Mouse (Mus musculus): ENCODE results near the gene Nmnat2. TPM values are rescaled to one million over a fixed set of nuclear protein-coding genes. Genes with fewer than 3 reads are reported as not detected.
A peak's percentile ranks its signal among the peaks of the same experiment; 100 is the strongest.

Nmnat2 gene
- total and polyA plus RNA-seq, 2 experiments from 2014 or later: 87.6 to 152 TPM

- Histone ChIP-seq H3K4me1 (ENCODE audit: insufficient read depth, low read length) (no peaks in the 10 kb centered on the region), H3K9me3 (ENCODE audit: low read length) (no peaks in the 10 kb centered on the region), H3K27me3 (ENCODE audit: insufficient read depth, low read length) (no peaks in the 10 kb centered on the region), H3K9ac (replicated peaks; ENCODE audit: low read length, poor library complexity, severe bottlenecking) (no peak overlapping the region), H3K36me3 (ENCODE audit: insufficient read depth, low read length) (no peaks in the 10 kb centered on the region), H3K4me2 (ENCODE audit: low read depth, low read length, poor library complexity, severe bottlenecking) (no peak overlapping the region), H3K27ac (ENCODE audit: low read depth, low read length) (no peak overlapping the region), H3K4me3 (ENCODE audit: low read depth, low read length) (no peak overlapping the region)
- 87% methylated on average over 11 of the region's 11 CpGs for WGBS
- DNase-seq (ENCODE audit: low spot score): no peak
- ATAC-seq (ENCODE audit: low FRiP score): no peak
- TF ChIP-seq CTCF (IDR thresholded peaks at IDR 0.05): no peak
Measured at GRCm38 (mm10) chr1:153144021-153144420, 189.2 kb downstream of the Nmnat2 start.

GRCm38 (mm10) chr1:153145791-153146190 is 191.0 kb downstream of the Nmnat2 start:
- no peak overlapping the region for H3K4me3 ChIP-seq (ENCODE audit: low read depth, low read length)
- ATAC-seq (ENCODE audit: low FRiP score): no peak
- no peak for TF ChIP-seq CTCF (IDR thresholded peaks at IDR 0.05)
- no peak for DNase-seq (ENCODE audit: low spot score)
- no peaks in the 10 kb centered on the region for H3K4me1 ChIP-seq (ENCODE audit: insufficient read depth, low read length)
- no peaks in the 10 kb centered on the region for H3K36me3 ChIP-seq (ENCODE audit: insufficient read depth, low read length)
- no peak overlapping the region for H3K4me2 ChIP-seq (ENCODE audit: low read depth, low read length, poor library complexity, severe bottlenecking)
- H3K27ac ChIP-seq (ENCODE audit: low read depth, low read length): no peak overlapping the region
- H3K9ac ChIP-seq (replicated peaks; ENCODE audit: low read length, poor library complexity, severe bottlenecking): no peak overlapping the region
- WGBS: 86% methylated on average over 5 of the region's 5 CpGs
- H3K27me3 ChIP-seq (ENCODE audit: insufficient read depth, low read length): no peaks in the 10 kb centered on the region
- no peaks in the 10 kb centered on the region for H3K9me3 ChIP-seq (ENCODE audit: low read length)

GRCm38 (mm10) chr1:153152594-153152993 is 197.8 kb downstream of the Nmnat2 start:
- Histone ChIP-seq H3K4me1 (ENCODE audit: insufficient read depth, low read length) (no peaks in the 10 kb centered on the region), H3K4me2 (ENCODE audit: low read depth, low read length, poor library complexity, severe bottlenecking) (no peak overlapping the region), H3K4me3 (ENCODE audit: low read depth, low read length) (no peak overlapping the region), H3K36me3 (ENCODE audit: insufficient read depth, low read length) (no peaks in the 10 kb centered on the region), H3K27me3 (ENCODE audit: insufficient read depth, low read length) (no peaks in the 10 kb centered on the region), H3K9me3 (ENCODE audit: low read length) (no peaks in the 10 kb centered on the region), H3K9ac (replicated peaks; ENCODE audit: low read length, poor library complexity, severe bottlenecking) (no peak overlapping the region), H3K27ac (ENCODE audit: low read depth, low read length) (no peak overlapping the region)
- ATAC-seq (ENCODE audit: low FRiP score): no peak
- WGBS: 68% methylated on average over 7 of the region's 7 CpGs
- no peak for DNase-seq (ENCODE audit: low spot score)
- no peak for TF ChIP-seq CTCF (IDR thresholded peaks at IDR 0.05)

- Histone ChIP-seq H3K27me3 (ENCODE audit: insufficient read depth, low read length) (no peaks in the 10 kb centered on the region), H3K36me3 (ENCODE audit: insufficient read depth, low read length) (no peaks in the 10 kb centered on the region), H3K9ac (replicated peaks; ENCODE audit: low read length, poor library complexity, severe bottlenecking) (no peak overlapping the region), H3K9me3 (ENCODE audit: low read length) (no peaks in the 10 kb centered on the region), H3K4me1 (ENCODE audit: insufficient read depth, low read length) (no peaks in the 10 kb centered on the region), H3K4me3 (ENCODE audit: low read depth, low read length) (no peak overlapping the region), H3K27ac (ENCODE audit: low read depth, low read length) (no peak overlapping the region), H3K4me2 (ENCODE audit: low read depth, low read length, poor library complexity, severe bottlenecking) (no peak overlapping the region)
- 67% methylated on average over 10 of the region's 10 CpGs for WGBS
- no peak for ATAC-seq (ENCODE audit: low FRiP score)
- DNase-seq (ENCODE audit: low spot score): peak; percentile 26
- no peak for TF ChIP-seq CTCF (IDR thresholded peaks at IDR 0.05)
Measured at GRCm38 (mm10) chr1:153153619-153154137, 198.9 kb downstream of the Nmnat2 start.

GRCm38 (mm10) chr1:153155364-153155763 is 200.6 kb downstream of the Nmnat2 start:
- WGBS: 90% methylated on average over 8 of the region's 8 CpGs
- H3K36me3 ChIP-seq (ENCODE audit: insufficient read depth, low read length): no peaks in the 10 kb centered on the region
- ATAC-seq (ENCODE audit: low FRiP score) (no peak), DNase-seq (ENCODE audit: low spot score) (no peak)
- TF ChIP-seq CTCF (IDR thresholded peaks at IDR 0.05): no peak
- H3K4me3 ChIP-seq (ENCODE audit: low read depth, low read length): no peak overlapping the region
- H3K27ac ChIP-seq (ENCODE audit: low read depth, low read length): no peak overlapping the region
- no peaks in the 10 kb centered on the region for H3K9me3 ChIP-seq (ENCODE audit: low read length)
- no peaks in the 10 kb centered on the region for H3K4me1 ChIP-seq (ENCODE audit: insufficient read depth, low read length)
- H3K4me2 ChIP-seq (ENCODE audit: low read depth, low read length, poor library complexity, severe bottlenecking): no peak overlapping the region
- H3K27me3 ChIP-seq (ENCODE audit: insufficient read depth, low read length): no peaks in the 10 kb centered on the region
- no peak overlapping the region for H3K9ac ChIP-seq (replicated peaks; ENCODE audit: low read length, poor library complexity, severe bottlenecking)

GRCm38 (mm10) chr1:153157021-153157623 is 202.3 kb downstream of the Nmnat2 start:
- no peak overlapping the region for H3K4me2 ChIP-seq (ENCODE audit: low read depth, low read length, poor library complexity, severe bottlenecking)
- no peaks in the 10 kb centered on the region for H3K27me3 ChIP-seq (ENCODE audit: insufficient read depth, low read length)
- no peak for ATAC-seq (ENCODE audit: low FRiP score)
- no peak overlapping the region for H3K27ac ChIP-seq (ENCODE audit: low read depth, low read length)
- no peaks in the 10 kb centered on the region for H3K36me3 ChIP-seq (ENCODE audit: insufficient read depth, low read length)
- H3K9me3 ChIP-seq (ENCODE audit: low read length): no peaks in the 10 kb centered on the region
- no peaks in the 10 kb centered on the region for H3K4me1 ChIP-seq (ENCODE audit: insufficient read depth, low read length)
- no peak overlapping the region for H3K4me3 ChIP-seq (ENCODE audit: low read depth, low read length)
- no peak for DNase-seq (ENCODE audit: low spot score)
- TF ChIP-seq CTCF (IDR thresholded peaks at IDR 0.05): no peak
- H3K9ac ChIP-seq (replicated peaks; ENCODE audit: low read length, poor library complexity, severe bottlenecking): no peak overlapping the region
- WGBS: 81% methylated on average over 5 of the region's 5 CpGs

Data from midbrain, postnatal 0 days (tissue).